Mouse (Mus musculus): ENCODE results near the gene Adcy9. TPM values are rescaled to one million over a fixed set of nuclear protein-coding genes. Genes with fewer than 3 reads are reported as not detected.

Adcy9 gene
- polyA plus RNA-seq, 1 experiment from 2014 or later: 1.3 TPM

- no peak overlapping the region for H3K4me2 ChIP-seq
- H3K27me3 ChIP-seq (ENCODE audit: insufficient read depth, low read length): no peaks in the 10 kb centered on the region
- no peak overlapping the region for H3K4me3 ChIP-seq (ENCODE audit: low read depth, low read length)
- TF ChIP-seq CTCF (IDR thresholded peaks at IDR 0.05; ENCODE audit: low read depth): peak; percentile 98
- no peaks in the 10 kb centered on the region for H3K9me3 ChIP-seq (ENCODE audit: low read depth, low read length)
- H3K4me1 ChIP-seq (ENCODE audit: insufficient read depth): no peaks in the 10 kb centered on the region
- 30% methylated on average over 3 of the region's 3 CpGs for WGBS
- H3K9ac ChIP-seq: no peak overlapping the region
- DNase-seq (peak; percentile 93), ATAC-seq (ENCODE audit: insufficient read depth) (peak; percentile 48; the same call in 1 of the 2 replicates)
- no peaks in the 10 kb centered on the region for H3K36me3 ChIP-seq (ENCODE audit: insufficient read depth)
- H3K27ac ChIP-seq (ENCODE audit: low read depth): no peak overlapping the region
Measured at GRCm38 (mm10) chr16:4316094-4316474, 104.2 kb downstream of the Adcy9 start.

- H3K9ac ChIP-seq: no peak overlapping the region
- H3K27me3 ChIP-seq (ENCODE audit: insufficient read depth, low read length): no peaks in the 10 kb centered on the region
- no peaks in the 10 kb centered on the region for H3K36me3 ChIP-seq (ENCODE audit: insufficient read depth)
- no peak overlapping the region for H3K4me2 ChIP-seq
- TF ChIP-seq CTCF (IDR thresholded peaks at IDR 0.05; ENCODE audit: low read depth): no peak
- ATAC-seq (ENCODE audit: insufficient read depth): no peak
- H3K9me3 ChIP-seq (ENCODE audit: low read depth, low read length): no peaks in the 10 kb centered on the region
- no peak overlapping the region for H3K27ac ChIP-seq (ENCODE audit: low read depth)
- no peak for DNase-seq
- no peaks in the 10 kb centered on the region for H3K4me1 ChIP-seq (ENCODE audit: insufficient read depth)
- 72% methylated on average over 2 of the region's 2 CpGs for WGBS
- H3K4me3 ChIP-seq (ENCODE audit: low read depth, low read length): no peak overlapping the region
Measured at GRCm38 (mm10) chr16:4315352-4316093, 104.8 kb downstream of the Adcy9 start.

- H3K4me2 ChIP-seq: no peak overlapping the region
- WGBS: 87% methylated on average over 4 of the region's 4 CpGs
- no peaks in the 10 kb centered on the region for H3K36me3 ChIP-seq (ENCODE audit: insufficient read depth)
- no peak for TF ChIP-seq CTCF (IDR thresholded peaks at IDR 0.05; ENCODE audit: low read depth)
- no peaks in the 10 kb centered on the region for H3K9me3 ChIP-seq (ENCODE audit: low read depth, low read length)
- DNase-seq: no peak
- H3K9ac ChIP-seq: no peak overlapping the region
- ATAC-seq (ENCODE audit: insufficient read depth): no peak
- H3K4me1 ChIP-seq (ENCODE audit: insufficient read depth): no peaks in the 10 kb centered on the region
- no peak overlapping the region for H3K27ac ChIP-seq (ENCODE audit: low read depth)
- H3K27me3 ChIP-seq (ENCODE audit: insufficient read depth, low read length): no peaks in the 10 kb centered on the region
- no peak overlapping the region for H3K4me3 ChIP-seq (ENCODE audit: low read depth, low read length)
Measured at GRCm38 (mm10) chr16:4314891-4315290, 105.4 kb downstream of the Adcy9 start.

- no peaks in the 10 kb centered on the region for H3K9me3 ChIP-seq (ENCODE audit: low read depth, low read length)
- no peak for TF ChIP-seq CTCF (IDR thresholded peaks at IDR 0.05; ENCODE audit: low read depth)
- ATAC-seq (ENCODE audit: insufficient read depth) (no peak), DNase-seq (no peak)
- WGBS: 48% methylated on average over 2 of the region's 2 CpGs
- H3K27ac ChIP-seq (ENCODE audit: low read depth): no peak overlapping the region
- H3K36me3 ChIP-seq (ENCODE audit: insufficient read depth): no peaks in the 10 kb centered on the region
- no peak overlapping the region for H3K9ac ChIP-seq
- no peaks in the 10 kb centered on the region for H3K4me1 ChIP-seq (ENCODE audit: insufficient read depth)
- H3K4me2 ChIP-seq: no peak overlapping the region
- no peaks in the 10 kb centered on the region for H3K27me3 ChIP-seq (ENCODE audit: insufficient read depth, low read length)
- no peak overlapping the region for H3K4me3 ChIP-seq (ENCODE audit: low read depth, low read length)
Measured at GRCm38 (mm10) chr16:4312018-4312417, 108.3 kb downstream of the Adcy9 start.

- H3K4me3 ChIP-seq (ENCODE audit: low read depth, low read length): no peak overlapping the region
- H3K36me3 ChIP-seq (ENCODE audit: insufficient read depth): no peaks in the 10 kb centered on the region
- DNase-seq: no peak
Measured at GRCm38 (mm10) chr16:4311608-4312007, 108.7 kb downstream of the Adcy9 start.

GRCm38 (mm10) chr16:4307795-4308194, 112.5 kb downstream of the Adcy9 start:
- Histone ChIP-seq H3K9me3 (ENCODE audit: low read depth, low read length) (no peaks in the 10 kb centered on the region), H3K4me2 (no peak overlapping the region), H3K9ac (no peak overlapping the region), H3K27me3 (ENCODE audit: insufficient read depth, low read length) (no peaks in the 10 kb centered on the region), H3K36me3 (ENCODE audit: insufficient read depth) (no peaks in the 10 kb centered on the region), H3K27ac (ENCODE audit: low read depth) (no peak overlapping the region), H3K4me3 (ENCODE audit: low read depth, low read length) (no peak overlapping the region), H3K4me1 (ENCODE audit: insufficient read depth) (no peaks in the 10 kb centered on the region)
- no peak for DNase-seq
- WGBS: 76% methylated on average over 4 of the region's 4 CpGs
- no peak for ATAC-seq (ENCODE audit: insufficient read depth)
- no peak for TF ChIP-seq CTCF (IDR thresholded peaks at IDR 0.05; ENCODE audit: low read depth)

More at GRCm38 (mm10) chr16:4311608-4312007, 108.7 kb downstream of the Adcy9 start:
- WGBS: 56% methylated on average over 2 of the region's 2 CpGs
- H3K9ac ChIP-seq: no peak overlapping the region
- TF ChIP-seq CTCF (IDR thresholded peaks at IDR 0.05; ENCODE audit: low read depth): no peak
- H3K27me3 ChIP-seq (ENCODE audit: insufficient read depth, low read length): no peaks in the 10 kb centered on the region
- H3K9me3 ChIP-seq (ENCODE audit: low read depth, low read length): no peaks in the 10 kb centered on the region
- no peaks in the 10 kb centered on the region for H3K4me1 ChIP-seq (ENCODE audit: insufficient read depth)
- no peak overlapping the region for H3K4me2 ChIP-seq
- no peak overlapping the region for H3K27ac ChIP-seq (ENCODE audit: low read depth)
- ATAC-seq (ENCODE audit: insufficient read depth): no peak

- 62% methylated on average over 12 of the region's 12 CpGs for WGBS
- H3K4me3 ChIP-seq (ENCODE audit: low read depth, low read length): no peak overlapping the region
- TF ChIP-seq CTCF (IDR thresholded peaks at IDR 0.05; ENCODE audit: low read depth): peak; percentile 61
- no peaks in the 10 kb centered on the region for H3K4me1 ChIP-seq (ENCODE audit: insufficient read depth)
- no peak overlapping the region for H3K4me2 ChIP-seq
- no peaks in the 10 kb centered on the region for H3K27me3 ChIP-seq (ENCODE audit: insufficient read depth, low read length)
- no peak overlapping the region for H3K9ac ChIP-seq
- DNase-seq (peak; percentile 64), ATAC-seq (ENCODE audit: insufficient read depth) (no peak)
- H3K9me3 ChIP-seq (ENCODE audit: low read depth, low read length): no peaks in the 10 kb centered on the region
- no peak overlapping the region for H3K27ac ChIP-seq (ENCODE audit: low read depth)
- no peaks in the 10 kb centered on the region for H3K36me3 ChIP-seq (ENCODE audit: insufficient read depth)
Measured at GRCm38 (mm10) chr16:4304176-4304922, 115.9 kb downstream of the Adcy9 start.

Data from lung, embryonic 14.5 days (tissue).